Mouse (Mus musculus): Measurements from ENCODE around the gene Rassf5.

The Rassf5 gene

DNA sequence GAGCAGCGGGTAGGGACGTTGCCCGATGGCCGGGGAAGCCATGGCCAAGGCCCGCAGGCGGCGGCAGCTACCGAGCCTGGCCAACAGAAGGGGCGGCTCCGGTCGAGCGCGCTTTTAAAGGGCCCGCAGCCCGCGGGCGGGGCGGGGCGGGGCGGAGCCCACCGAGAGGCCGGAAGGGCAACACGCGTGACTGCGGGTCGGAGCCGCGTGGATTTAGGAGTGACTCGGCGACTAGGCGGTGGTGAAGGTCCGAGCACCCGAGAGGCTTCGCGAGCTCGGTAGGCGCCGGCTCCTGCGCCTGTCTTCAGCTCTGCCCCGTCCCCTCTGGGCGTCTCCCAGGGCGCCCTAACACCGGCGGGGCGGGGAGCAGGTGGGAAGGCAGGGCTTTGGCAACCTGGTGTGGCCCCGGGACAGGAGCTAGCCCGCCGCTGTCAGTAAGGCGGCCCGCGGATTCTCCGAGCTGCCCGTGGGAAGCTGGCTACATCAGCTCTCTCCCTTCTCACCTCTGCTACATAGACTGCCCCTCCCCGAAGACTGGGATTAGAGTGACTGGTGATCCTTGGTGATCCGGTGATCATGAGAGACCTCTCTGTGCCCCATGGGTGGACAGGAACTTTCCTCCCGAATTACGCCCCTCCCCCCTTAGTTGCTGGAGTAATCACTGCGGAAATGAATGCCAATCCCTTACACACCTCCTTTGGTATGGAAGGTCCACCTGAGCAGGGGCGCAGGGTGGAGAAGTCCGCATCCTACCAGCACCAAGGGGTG lies at the start of gene Rassf5:
TSS of gene Rassf5 (minus strand) at position 170 of the 768 bp plus-strand sequence.
- in situ Hi-C loops (cut with MseI, MboI), result loop anchor here (5.0 to 10.0 kb wide), 2 partner anchors 60 to 128 kb away; no protein-coding TSS in a partner anchor

DNA sequence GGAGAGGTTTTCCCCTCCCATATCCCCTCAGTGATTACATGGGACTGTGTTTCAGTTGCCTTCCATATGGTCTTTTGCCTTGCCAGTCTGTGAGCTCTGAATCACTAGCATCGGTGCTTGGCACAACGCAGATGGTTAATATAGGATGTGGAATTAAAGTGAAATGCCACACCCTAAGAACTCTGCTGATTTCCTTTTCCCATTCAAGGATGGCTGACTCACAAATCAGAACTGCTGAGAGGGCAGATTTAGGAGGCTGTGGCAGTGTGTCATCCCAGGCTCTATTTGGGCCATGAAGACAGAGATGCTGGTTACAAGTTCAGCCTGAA lies 48.8 kb upstream of the Rassf5 start:
- in situ Hi-C loops (cut with MseI, MboI), result loop anchor here in 1 of 2 experiments (25.0 kb wide), 1 partner anchor 268 kb away; no protein-coding TSS in a partner anchor

DNA sequence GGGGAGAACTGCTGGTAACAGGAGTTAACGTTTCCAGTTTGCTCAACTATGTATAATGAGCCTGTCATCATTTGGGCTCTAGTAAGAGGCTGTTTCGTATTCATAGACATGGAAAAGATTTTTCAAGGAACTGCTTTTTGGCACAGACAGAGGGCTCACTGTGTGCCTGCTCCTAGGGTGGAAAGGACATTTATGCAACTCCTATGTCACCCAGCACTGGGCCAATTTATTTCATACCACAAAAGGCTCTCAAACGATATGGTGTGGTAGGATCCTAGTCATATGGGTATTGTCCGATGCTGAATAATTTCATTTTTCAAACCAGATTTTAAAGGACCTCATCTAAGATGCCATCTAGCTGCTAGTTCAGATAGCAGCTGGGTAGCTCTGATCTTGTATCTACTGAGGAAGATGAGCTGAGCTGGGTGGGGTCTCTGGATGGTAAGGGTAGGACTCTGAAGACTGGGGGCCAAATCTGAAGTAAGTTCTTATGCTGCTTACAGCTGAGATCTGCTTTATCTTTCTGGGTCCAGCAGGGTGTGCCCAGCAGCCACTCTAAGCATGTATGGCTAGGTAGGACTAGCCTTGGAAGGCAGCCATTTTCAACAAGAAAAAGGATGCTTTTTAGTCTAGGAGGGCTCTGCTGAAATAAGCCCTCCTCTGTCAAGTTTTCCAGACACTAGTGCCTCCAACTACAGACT lies 48.3 kb upstream of the Rassf5 start:
- in situ Hi-C loops (cut with MseI, MboI), result loop anchor here in 1 of 2 experiments (25.0 kb wide), 1 partner anchor 269 kb away; no protein-coding TSS in a partner anchor

DNA sequence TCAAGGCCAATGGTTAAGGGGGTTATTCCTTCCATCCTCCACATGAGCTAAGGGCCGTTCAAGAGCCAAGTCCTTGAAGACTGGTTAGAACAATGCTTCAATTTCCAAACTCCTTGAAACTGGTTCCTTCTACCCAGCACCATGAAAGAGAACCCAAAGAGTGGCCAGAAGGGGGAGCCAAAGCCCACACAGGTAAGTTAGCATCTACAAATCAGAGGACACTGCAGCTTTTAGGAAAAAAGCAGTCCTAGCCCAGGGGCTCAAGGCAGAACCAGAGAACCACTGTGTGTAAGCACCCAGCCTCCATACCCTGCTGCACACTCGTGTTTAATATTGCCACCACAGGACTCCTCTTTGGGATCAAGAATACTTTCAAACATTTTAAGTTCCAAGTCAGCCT lies 45.6 kb upstream of the Rassf5 start:
- in situ Hi-C loops (cut with MseI, MboI), result loop anchor here in 1 of 2 experiments (25.0 kb wide), 1 partner anchor 272 kb away; no protein-coding TSS in a partner anchor

DNA sequence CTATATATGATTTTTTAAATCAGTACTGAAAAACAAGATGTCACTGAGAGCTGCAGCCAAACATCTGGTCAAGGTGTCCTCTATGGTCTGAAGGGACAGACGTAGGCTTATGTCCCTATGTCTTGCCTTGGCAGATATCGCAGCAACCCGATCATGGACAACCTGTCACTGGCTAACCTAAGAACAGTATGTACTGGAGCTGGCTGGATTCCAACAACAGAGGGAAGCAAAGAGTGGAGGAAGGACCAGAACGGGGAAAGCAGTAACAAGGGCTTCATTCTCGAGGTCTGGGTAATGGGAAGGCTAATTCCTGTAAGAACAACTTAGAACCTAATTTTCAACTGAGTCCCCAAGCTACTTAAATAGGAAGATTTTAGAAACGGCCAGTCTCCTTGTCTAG lies 43.9 kb upstream of the Rassf5 start:
- in situ Hi-C loops (cut with MseI, MboI), result loop anchor here in 1 of 2 experiments (25.0 kb wide), 1 partner anchor 273 kb away; no protein-coding TSS in a partner anchor

DNA sequence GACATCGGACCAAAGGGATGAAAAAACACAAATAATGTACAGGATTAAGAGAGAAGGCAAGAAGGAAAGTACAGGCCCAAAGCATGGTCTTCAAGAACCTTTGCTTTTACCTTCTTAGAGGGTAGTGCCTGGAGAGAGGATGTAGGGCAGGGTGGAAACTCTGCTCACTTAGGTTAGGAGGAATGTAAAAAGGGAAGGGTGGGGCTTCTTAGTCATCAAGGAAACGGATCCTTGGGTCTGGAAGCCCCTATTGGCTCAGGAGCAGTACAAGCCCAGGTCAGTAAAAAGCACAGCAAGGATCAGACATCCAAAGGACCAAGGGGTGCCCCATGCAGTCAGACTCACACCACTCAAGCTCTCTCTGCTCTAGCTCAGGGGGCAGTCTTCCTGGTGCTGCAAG lies 42.2 kb upstream of the Rassf5 start:
- in situ Hi-C loops (cut with MseI, MboI), result loop anchor here in 1 of 2 experiments (25.0 kb wide), 1 partner anchor 275 kb away; no protein-coding TSS in a partner anchor

DNA sequence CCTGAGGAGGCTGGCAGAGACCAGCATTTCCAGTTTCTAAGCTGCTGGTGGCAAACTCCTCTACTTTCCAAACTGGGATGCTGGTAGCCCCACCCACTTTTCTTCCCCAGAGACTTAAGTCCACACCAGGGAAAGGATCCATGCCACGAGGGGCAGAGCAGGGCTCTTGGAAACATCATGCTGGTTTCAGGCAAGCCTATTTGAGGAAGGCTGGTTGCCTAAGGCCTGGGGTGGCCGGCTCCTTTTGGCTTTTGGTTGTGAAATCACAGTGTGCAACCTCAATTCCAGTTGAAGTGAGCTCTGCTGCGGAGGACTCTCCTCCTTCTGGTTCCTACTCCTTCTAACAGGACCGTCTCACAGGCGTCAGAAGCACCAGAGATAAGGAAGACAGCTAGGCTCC lies 41.7 kb upstream of the Rassf5 start:
- in situ Hi-C loops (cut with MseI, MboI), result loop anchor here in 1 of 2 experiments (25.0 kb wide), 1 partner anchor 275 kb away; no protein-coding TSS in a partner anchor

DNA sequence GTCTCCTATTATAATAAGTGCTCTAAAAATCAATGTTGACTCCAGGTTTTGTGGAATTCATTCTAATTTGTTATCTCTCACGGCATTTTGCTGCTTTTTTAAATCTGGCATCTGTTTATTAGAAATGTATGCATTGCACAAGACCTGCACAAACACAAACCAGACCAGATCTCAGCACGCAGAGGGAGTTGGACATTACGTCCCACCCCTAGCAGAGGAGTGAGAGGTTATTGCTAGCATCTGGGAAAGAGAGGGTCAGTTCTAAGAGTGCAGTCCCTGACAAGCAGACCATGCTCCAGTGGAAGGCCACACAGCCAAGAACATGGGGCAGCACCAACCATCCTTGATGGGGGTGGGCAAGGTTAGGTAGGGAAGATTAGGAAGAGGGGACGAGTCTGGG lies 39.6 kb upstream of the Rassf5 start:
- in situ Hi-C loops (cut with MseI, MboI), result loop anchor here in 1 of 2 experiments (25.0 kb wide), 1 partner anchor 278 kb away; no protein-coding TSS in a partner anchor

DNA sequence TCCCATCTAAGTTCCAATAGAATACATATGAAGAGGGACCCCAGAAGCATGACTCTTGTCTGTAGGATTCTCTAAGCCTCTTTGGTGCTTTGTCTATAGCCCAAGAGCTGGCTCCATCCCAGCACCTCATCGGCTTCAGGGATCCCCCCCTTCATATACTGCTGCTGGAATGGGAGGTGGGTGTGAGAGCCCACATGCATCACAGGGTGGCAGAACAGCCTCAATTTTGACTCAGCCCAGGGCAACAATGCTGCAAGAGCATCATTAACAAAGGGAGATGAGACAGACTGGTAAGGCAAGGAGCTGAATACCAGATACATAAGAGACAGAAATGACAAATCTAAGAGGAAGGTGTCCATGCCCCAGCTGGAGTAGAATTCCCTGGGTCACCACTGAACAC lies 39.1 kb upstream of the Rassf5 start:
- in situ Hi-C loops (cut with MseI, MboI), result loop anchor here in 1 of 2 experiments (25.0 kb wide), 1 partner anchor 278 kb away; no protein-coding TSS in a partner anchor

DNA sequence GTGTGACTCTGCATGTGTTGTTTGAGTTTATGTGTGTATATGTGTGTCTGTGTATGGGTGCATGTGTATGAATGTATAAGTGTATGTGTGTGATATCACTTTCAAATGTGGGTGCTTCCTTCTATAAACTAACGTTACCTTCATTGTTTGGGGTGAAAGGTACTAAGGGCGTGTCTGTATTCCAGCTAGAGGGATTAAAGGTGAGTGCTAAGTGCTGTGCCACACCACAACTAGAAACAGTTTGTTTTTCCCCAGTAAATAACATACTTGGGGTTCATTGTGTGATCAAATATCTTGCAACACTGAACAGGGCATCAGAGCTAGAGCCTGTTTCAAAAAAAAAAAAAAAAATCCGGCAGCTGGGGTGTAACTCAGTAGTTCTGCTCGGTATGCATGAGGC lies 36.7 kb upstream of the Rassf5 start:
- in situ Hi-C loops (cut with MseI, MboI), result loop anchor here in 1 of 2 experiments (25.0 kb wide), 1 partner anchor 281 kb away; no protein-coding TSS in a partner anchor

DNA sequence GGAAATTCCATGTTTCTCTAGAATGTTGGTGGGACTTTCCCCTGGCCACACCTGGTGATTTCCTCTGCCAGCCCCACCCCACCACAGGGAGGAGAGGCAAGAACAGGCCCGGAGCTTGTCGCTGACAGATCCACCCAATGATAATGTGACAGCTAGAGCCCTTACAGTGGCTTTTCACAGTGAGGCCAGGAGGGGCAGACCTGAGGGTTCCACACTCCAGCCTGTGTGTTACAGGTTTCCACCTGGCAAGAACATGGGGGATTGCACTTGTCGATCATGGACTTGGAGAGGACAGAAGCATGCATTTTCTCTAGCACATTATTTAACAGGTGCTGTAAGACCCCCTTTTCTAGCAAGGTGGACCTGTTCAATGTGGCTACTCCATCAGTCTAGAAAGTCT lies 35.2 kb upstream of the Rassf5 start:
- in situ Hi-C loops (cut with MseI, MboI), result loop anchor here in 1 of 2 experiments (25.0 kb wide), 1 partner anchor 282 kb away; no protein-coding TSS in a partner anchor

DNA sequence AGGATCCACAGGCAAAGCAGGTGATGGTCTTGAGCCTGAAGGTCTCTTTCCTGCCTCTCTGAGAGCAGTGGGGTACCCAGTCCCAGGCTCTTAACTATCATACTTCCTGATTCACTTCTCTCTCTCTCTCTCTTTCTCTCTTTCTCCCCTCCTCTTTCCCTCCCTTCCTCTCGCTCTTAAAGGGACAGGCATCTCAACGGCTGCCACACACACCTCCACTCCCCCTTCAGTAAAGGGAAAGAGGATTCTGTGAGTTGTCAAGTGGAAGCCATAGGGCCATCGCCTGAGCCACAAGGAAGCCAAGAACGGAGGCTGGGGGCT lies 34.4 kb upstream of the Rassf5 start, which contains the start of gene Ikbke:
TSS of gene Ikbke (minus strand) at position 151 of the 321 bp plus-strand sequence.
- in situ Hi-C loops (cut with MseI, MboI), result loop anchor here in 1 of 2 experiments (25.0 kb wide), 1 partner anchor 283 kb away; no protein-coding TSS in a partner anchor

DNA sequence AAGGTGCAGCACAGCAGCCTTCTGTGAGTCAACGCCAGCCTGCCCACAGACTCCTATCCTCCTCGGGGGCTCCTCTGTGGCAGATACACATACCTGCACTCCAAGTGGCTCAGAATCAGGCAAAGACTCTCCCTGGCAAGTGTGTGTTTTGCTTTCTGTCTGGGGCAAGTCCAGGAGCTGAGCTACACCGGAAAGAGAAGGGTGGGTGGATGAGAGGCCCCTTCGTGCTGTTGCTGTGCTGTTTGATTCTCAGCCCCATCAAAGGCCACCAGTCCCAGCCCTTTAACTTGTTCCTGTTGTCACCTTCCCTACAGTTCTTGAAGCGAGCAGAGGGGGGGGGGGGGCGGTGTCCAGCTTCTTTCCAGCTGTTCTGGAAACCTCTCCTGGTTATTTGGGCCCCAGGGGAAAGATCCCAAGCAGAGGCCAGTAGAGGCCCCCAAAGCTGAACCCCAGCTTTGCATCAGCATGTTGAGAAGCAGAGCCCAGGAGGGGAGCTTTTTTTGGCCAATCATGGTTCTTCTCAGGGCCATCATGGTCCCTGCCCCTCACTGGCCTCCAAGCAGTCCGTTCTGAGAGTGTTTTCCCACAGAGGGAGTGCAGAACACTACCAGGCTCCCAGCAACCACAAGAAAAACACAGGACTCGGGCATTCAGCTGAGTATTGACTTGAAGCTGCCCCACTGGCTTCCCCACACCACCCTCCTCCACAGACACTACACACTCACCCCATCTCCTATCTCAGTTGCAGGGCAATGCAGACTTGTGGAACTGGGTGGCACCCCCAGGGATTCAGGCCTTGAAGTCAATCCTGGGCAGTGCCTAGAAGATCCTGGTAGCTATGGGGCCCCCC lies 33.8 kb upstream of the Rassf5 start:
- in situ Hi-C loops (cut with MseI, MboI), result loop anchor here in 1 of 2 experiments (25.0 kb wide), 1 partner anchor 283 kb away; no protein-coding TSS in a partner anchor

DNA sequence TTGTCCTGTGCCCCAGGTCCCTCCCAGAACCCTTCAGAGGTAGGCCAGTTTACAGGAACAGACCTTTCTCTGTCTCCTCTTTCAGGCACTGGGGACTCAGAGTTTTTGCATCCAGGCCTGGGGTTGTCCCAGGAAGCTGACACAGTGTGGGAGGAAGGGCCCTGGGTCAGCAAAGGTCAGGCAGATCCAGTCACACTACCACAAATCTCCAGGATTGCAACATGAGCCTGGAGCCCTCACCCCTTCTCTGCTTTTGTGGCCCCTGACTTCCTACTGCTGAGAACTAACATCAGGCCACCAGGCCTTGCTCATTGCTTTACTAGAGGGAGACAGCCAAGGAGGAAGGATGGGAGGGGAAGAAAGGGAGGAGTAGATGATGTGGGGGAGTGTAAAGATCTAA lies 31.8 kb upstream of the Rassf5 start:
- in situ Hi-C loops (cut with MseI, MboI), result loop anchor here in 1 of 2 experiments (25.0 kb wide), 1 partner anchor 285 kb away; no protein-coding TSS in a partner anchor

DNA sequence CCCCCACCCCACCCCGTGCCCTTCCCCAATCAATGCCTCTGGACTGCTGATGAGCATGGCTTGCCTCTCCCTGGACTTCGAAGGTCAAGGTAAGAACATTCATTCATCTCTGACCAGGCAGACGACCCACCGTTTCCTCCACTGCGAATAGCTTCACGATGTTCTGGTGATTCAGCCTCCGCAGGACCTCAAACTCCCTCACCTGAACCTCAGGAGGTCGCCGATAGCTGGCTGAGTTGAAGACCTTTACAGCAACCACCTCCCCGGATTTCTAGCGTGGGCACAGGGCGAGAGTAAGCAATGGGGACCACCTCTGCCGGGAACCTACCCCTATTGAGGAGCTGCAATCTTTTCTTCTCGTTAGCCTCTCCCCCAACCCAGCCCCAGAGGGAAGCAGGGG lies 30.5 kb upstream of the Rassf5 start:
- in situ Hi-C loops (cut with MseI, MboI), result loop anchor here in 1 of 2 experiments (25.0 kb wide), 1 partner anchor 287 kb away; no protein-coding TSS in a partner anchor

DNA sequence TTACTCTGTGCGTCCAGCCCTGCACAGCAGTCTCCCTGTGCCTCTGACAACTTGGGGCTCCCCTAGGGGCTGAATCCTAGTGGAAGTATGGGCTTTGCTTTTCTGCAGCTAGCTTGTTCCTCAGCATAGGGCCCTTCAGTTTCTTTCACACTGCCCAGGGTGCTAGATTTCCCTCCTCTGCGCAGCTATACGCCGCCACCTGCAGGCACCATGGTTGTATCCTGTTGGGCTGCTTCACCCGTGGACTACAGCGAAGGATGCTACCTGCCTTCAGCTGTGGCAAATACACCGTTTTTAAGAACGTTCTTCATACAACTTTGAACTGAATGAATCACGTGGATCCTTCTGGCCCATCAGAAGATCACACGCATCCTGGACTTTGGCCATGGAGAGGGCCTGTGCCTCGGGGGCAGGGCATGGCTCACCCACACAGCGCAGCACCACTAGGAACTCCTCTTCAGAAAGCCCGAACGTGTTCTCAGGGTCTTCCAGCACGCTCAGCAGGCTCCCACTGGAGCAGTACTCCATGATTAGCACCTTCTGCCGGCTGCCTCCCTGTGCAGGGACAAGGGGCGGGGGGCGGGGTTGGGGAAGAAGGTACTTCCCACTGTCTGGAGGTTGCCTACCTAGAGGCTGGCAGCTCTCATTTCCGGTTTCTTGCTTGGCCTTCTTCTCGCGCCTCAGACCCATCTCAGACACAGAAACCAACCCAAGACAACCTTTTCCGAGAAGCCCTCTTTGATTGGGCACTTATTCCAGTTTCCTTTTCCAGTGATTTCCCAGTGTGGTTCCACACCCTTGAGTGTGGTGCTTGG lies 29.9 kb upstream of the Rassf5 start:
- in situ Hi-C loops (cut with MseI, MboI), result loop anchor here in 1 of 2 experiments (25.0 kb wide), 1 partner anchor 287 kb away; no protein-coding TSS in a partner anchor

DNA sequence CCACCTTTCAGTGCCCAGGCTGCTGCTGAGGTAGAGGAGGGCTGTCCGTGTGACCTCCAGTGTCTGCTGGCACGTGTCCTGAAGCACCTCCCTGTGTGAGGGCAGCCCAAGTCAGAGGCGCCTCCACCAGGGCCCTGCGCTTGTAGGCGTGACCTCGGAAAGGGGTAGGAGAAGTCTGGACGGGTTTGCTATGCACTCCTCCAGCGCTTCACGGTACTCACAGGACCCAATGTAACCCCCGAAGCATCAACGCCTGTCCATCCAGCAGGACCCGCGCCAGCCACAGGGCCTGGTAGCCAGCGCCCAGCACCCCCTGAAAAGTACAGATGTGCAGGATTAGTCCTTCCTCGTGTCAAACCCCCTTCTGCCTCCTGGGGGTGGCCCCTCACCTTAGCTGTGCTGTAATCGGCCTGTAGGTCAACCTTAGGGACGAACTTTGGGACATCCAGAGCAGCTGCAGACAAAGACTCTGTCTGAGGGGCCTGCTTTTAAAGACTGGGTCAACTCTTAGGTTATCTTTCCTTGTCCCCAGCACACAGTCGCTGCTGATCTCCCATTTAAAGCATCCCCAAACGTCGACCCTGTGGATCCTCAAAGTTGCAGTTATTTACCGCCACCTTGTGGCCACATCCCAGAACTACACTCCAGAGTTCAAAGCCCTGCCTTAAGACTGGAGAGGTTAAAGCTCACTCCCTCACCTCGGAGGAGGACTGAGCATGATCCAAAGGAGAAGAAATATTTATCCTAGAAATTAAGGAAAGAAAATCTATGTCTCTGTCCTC lies 24.9 kb upstream of the Rassf5 start:
- in situ Hi-C loops (cut with MseI, MboI), result no loop called here

DNA sequence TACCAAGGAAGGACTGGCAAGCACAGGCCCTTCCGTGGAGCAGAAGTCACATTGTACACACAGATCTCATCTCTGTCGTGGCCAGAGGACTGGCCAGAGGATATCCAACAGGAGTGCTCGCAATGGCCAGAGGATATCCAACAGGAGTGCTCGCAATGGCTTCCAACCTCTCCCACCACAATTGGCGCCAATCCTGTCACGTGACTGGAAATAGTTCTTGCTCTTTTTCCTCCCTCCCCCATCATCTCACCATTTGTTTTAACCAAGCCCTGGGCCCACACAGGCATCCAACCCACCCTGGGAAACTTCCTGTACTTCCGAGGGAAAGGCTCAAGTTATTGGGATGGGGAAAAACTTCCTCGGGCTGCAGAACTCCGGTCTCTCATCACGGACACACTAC lies 23.7 kb upstream of the Rassf5 start:
- in situ Hi-C loops (cut with MseI, MboI), result no loop called here

DNA sequence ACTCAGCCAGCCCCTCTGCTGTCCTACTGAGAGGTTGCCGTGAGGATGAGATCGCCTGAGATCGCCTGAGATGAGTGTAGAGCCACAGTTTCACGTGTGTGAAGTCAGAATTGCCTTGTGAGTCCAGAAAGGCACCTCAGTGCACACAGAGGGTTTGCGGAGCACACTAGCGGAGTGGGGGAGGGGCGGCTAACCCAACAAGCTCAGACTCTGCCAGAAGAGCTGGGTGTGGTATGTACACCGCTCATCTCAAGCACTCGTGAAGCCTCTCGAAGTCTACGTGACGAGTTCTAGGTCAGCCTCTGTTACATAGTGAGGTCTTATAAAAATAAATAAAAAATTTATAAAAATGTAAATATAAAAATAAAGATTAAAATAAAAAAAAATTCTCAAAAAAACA lies 18.8 kb upstream of the Rassf5 start:
- in situ Hi-C loops (cut with MseI, MboI), result no loop called here

Measured in mouse trophoblast stem cell (cell line).